Mouse (Mus musculus) ES-Bruce4 (cell line): ENCODE results near the gene 9130409I23Rik. TPM values are rescaled to one million over a fixed set of nuclear protein-coding genes. Genes with fewer than 3 reads are reported as not detected.

Source experiments
- H3K27ac ChIP-seq: 2 replicates; pipeline ENCODE4 v1.5.1; 2012; ENCODE audit warnings: low read length, inconsistent platforms; ENCODE audit not compliant: insufficient read depth
- H3K27me3 ChIP-seq: 2 replicates; pipeline ENCODE4 v1.6.1; 2012; ENCODE audit warnings: mild to moderate bottlenecking, low read length, inconsistent platforms; ENCODE audit not compliant: control insufficient read depth, poor library complexity, insufficient read depth, severe bottlenecking
- H3K36me3 ChIP-seq: 2 replicates; pipeline ENCODE4 v1.6.1; 2012; ENCODE audit warnings: inconsistent platforms, mild to moderate bottlenecking, low read length, moderate library complexity; ENCODE audit not compliant: control insufficient read depth, poor library complexity, insufficient read depth, severe bottlenecking
- H3K4me1 ChIP-seq: one replicate; pipeline ENCODE4 v1.8.1; 2011; ENCODE audit warnings: low read length; ENCODE audit not compliant: control insufficient read depth, insufficient read depth
- H3K4me3 ChIP-seq: 2 replicates; pipeline ENCODE4 v1.5.1; 2011; ENCODE audit warnings: low read depth, mild to moderate bottlenecking, low read length
- H3K9ac ChIP-seq: 2 replicates; pipeline ENCODE4 v1.6.1; 2012; ENCODE audit warnings: low read depth, mild to moderate bottlenecking, inconsistent platforms; ENCODE audit not compliant: poor library complexity, severe bottlenecking
- H3K9me3 ChIP-seq: replicated peaks from 2 replicates; pipeline ENCODE4 v1.6.1; 2012; ENCODE audit warnings: mild to moderate bottlenecking, low read length, inconsistent platforms; ENCODE audit not compliant: control insufficient read depth, poor library complexity, insufficient read depth, severe bottlenecking
- CTCF ChIP-seq: IDR thresholded peaks from one replicate; pipeline ENCODE4 v1.8.1; 2011; ENCODE audit warnings: low read depth, low read length
- EP300 ChIP-seq: IDR thresholded peaks from 2 replicates; pipeline ENCODE4 v1.6.1; 2011; ENCODE audit warnings: low read depth, low read length; ENCODE audit not compliant: insufficient read depth
- POLR2A ChIP-seq: IDR thresholded peaks from one replicate; pipeline ENCODE4 v1.8.1; 2011; ENCODE audit warnings: low read length; ENCODE audit not compliant: insufficient read depth
- polyA plus RNA-seq: library from polyadenylated mRNA; stranded (reverse); fragments of >200 nt; gene quantifications from 2 replicates; pipeline ENCODE4 v1.2.4, GENCODE M21; 2011; ENCODE audit warnings: low read depth; ENCODE audit not compliant: missing spikeins, insufficient read depth, insufficient read length

The 9130409I23Rik gene
- polyA plus RNA-seq, 1 experiment: not detected

GRCm38 (mm10) chr1:181068344-181068743 is 17.3 kb downstream of the 9130409I23Rik start:
- Histone ChIP-seq H3K4me1 (no peaks in the 10 kb centered on the region), H3K9ac (no peak overlapping the region), H3K4me3 (no peak overlapping the region), H3K27me3 (no peaks in the 10 kb centered on the region), H3K27ac (no peak overlapping the region), H3K36me3 (no peaks in the 10 kb centered on the region), H3K9me3 (no peaks in the 10 kb centered on the region)
- no peak for TF ChIP-seq CTCF
- TF ChIP-seq POLR2A: no peak
- TF ChIP-seq EP300: no peak

DNA sequence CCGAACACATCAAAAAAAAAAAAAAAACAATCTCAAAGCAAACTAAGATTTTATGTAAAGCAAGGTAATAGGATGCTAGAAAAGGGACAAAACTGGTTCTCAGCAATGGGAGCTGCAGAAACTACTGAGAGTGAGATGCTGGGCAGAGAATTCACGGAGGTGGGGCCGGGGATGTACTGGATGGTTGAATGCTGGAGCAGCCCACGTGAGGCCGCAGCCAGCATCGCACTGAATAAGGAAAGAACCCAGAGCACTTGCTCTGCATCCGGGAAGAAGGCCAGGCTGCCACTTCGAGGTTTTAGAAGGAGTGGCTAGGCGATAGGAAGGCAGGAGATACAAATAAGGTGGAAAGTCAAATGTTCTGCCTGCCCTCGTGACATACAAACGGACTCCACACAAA is 18.6 kb downstream of the 9130409I23Rik start:
- no peak overlapping the region for H3K9ac ChIP-seq
- no peak overlapping the region for H3K27ac ChIP-seq

GRCm38 (mm10) chr1:181073075-181073474 is 22.0 kb downstream of the 9130409I23Rik start:
- TF ChIP-seq POLR2A (no peak), CTCF (peak; percentile 49)
- Histone ChIP-seq H3K4me3 (no peak overlapping the region), H3K9ac (no peak overlapping the region), H3K4me1 (no peaks in the 10 kb centered on the region), H3K27ac (no peak overlapping the region), H3K27me3 (no peaks in the 10 kb centered on the region), H3K36me3 (no peaks in the 10 kb centered on the region), H3K9me3 (no peaks in the 10 kb centered on the region)

More for the DNA sequence above, 18.6 kb downstream of the 9130409I23Rik start:
- no peak overlapping the region for H3K4me3 ChIP-seq
- no peaks in the 10 kb centered on the region for H3K36me3 ChIP-seq
- no peaks in the 10 kb centered on the region for H3K4me1 ChIP-seq
- TF ChIP-seq CTCF (no peak), EP300 (no peak), POLR2A (no peak)
- no peaks in the 10 kb centered on the region for H3K27me3 ChIP-seq
- H3K9me3 ChIP-seq: no peaks in the 10 kb centered on the region

GRCm38 (mm10) chr1:181084021-181084420 is 33.0 kb downstream of the 9130409I23Rik start:
- Histone ChIP-seq H3K9me3 (no peaks in the 10 kb centered on the region), H3K4me3 (no peak overlapping the region), H3K9ac (no peak overlapping the region), H3K27me3 (no peaks in the 10 kb centered on the region), H3K27ac (no peak overlapping the region), H3K36me3 (no peaks in the 10 kb centered on the region), H3K4me1 (no peaks in the 10 kb centered on the region)
- TF ChIP-seq CTCF (no peak), POLR2A (no peak), EP300 (no peak)

DNA sequence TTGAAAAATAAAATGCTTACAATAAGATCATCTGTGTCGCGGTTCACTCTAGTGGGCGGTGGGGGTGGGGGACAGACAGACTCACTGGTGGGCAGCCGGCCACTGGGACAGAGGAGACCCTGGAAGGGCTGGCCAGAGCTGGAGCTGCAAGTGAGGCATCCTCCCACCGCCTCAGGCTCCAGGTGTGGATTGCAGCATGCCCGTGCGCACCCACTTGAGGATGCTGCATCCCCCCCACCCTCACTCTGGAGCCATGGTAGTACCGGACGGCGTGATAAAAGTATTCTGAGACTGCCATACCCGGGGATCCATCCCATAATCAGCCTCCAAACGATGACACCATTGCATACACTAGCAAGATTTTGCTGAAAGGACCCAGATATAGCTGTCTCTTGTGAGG is 39.0 kb downstream of the 9130409I23Rik start:
- Histone ChIP-seq H3K27ac (no peak overlapping the region), H3K36me3 (peaks cover 11% of the 10 kb centered on the region), H3K4me3 (no peak overlapping the region), H3K9ac (no peak overlapping the region), H3K9me3 (no peaks in the 10 kb centered on the region), H3K4me1 (no peaks in the 10 kb centered on the region), H3K27me3 (no peaks in the 10 kb centered on the region)
- no peak for TF ChIP-seq CTCF
- no peak for TF ChIP-seq POLR2A
- TF ChIP-seq EP300: no peak

Other genes starting within 250 kb of the 9130409I23Rik start
- 679 and 698 TPM in 2 replicates for gene H3f3a, start 237.3 kb upstream of the 9130409I23Rik start, polyA plus RNA-seq
- 35.0 and 36.6 TPM in 2 replicates for gene Sde2, start 200.1 kb upstream of the 9130409I23Rik start, polyA plus RNA-seq
- 117 and 124 TPM in 2 replicates for gene Lefty2, start 158.1 kb upstream of the 9130409I23Rik start, polyA plus RNA-seq
- 97.4 and 109 TPM in 2 replicates for gene Pycr2, start 146.9 kb upstream of the 9130409I23Rik start, polyA plus RNA-seq
- gene Lefty1, start 116.2 kb upstream of the 9130409I23Rik start, polyA plus RNA-seq: 53.2 and 60.3 TPM in 2 replicates
- gene Tmem63a, start 108.9 kb upstream of the 9130409I23Rik start, polyA plus RNA-seq: 26.9 and 27.7 TPM in 2 replicates
- 15.1 and 16.9 TPM in 2 replicates for gene Ephx1, start 30.3 kb upstream of the 9130409I23Rik start, polyA plus RNA-seq
- 96.4 and 102 TPM in 2 replicates for gene Nvl, start 93.0 kb downstream of the 9130409I23Rik start, polyA plus RNA-seq
- gene Cnih4, start 93.5 kb downstream of the 9130409I23Rik start, polyA plus RNA-seq: 113 and 119 TPM in 2 replicates
- gene Wdr26, start 160.8 kb downstream of the 9130409I23Rik start, polyA plus RNA-seq: 163 and 167 TPM in 2 replicates